Mouse (Mus musculus) embryonic facial prominence, embryonic 12.5 days (tissue): Measurements from ENCODE around the gene Alx3. TPM values are rescaled to one million over a fixed set of nuclear protein-coding genes. Genes with fewer than 3 reads are reported as not detected.

Experiments used
- ATAC-seq: fragments of 200-750 bp; cut with Nextera tagmentation; 2 replicates; pipeline ENCODE4 v1.8.0; 2017; ENCODE audit not compliant: insufficient number of reproducible peaks, insufficient read depth, low FRiP score, low TSS enrichment
- H3K27ac ChIP-seq: fragments of 300-500 bp; sonication (generic); 2 replicates; pipeline ENCODE4 v1.5.1; 2016; ENCODE audit warnings: mild to moderate bottlenecking
- H3K27me3 ChIP-seq: fragments of 300-500 bp; sonication (generic); 2 replicates; pipeline ENCODE4 v1.6.1; 2016; ENCODE audit warnings: mild to moderate bottlenecking, moderate library complexity
- H3K36me3 ChIP-seq: fragments of 300-500 bp; sonication (generic); 2 replicates; pipeline ENCODE4 v1.6.1; 2016; ENCODE audit warnings: mild to moderate bottlenecking
- H3K4me1 ChIP-seq: fragments of 300-500 bp; sonication (generic); 2 replicates; pipeline ENCODE4 v1.6.1; 2016
- H3K4me2 ChIP-seq: fragments of 300-500 bp; sonication (generic); replicated peaks from 2 replicates; pipeline ENCODE4 v1.6.1; 2016; ENCODE audit warnings: mild to moderate bottlenecking, moderate library complexity
- H3K4me3 ChIP-seq: fragments of 300-500 bp; sonication (generic); 2 replicates; pipeline ENCODE4 v1.5.1; 2016; ENCODE audit warnings: mild to moderate bottlenecking
- H3K9ac ChIP-seq: fragments of 300-500 bp; sonication (generic); 2 replicates; pipeline ENCODE4 v1.6.1; 2016; ENCODE audit warnings: mild to moderate bottlenecking, moderate library complexity
- H3K9me3 ChIP-seq: fragments of 300-500 bp; sonication (generic); 2 replicates; pipeline ENCODE4 v1.6.1; 2016; ENCODE audit warnings: mild to moderate bottlenecking, moderate library complexity
- WGBS: fragments of 180-500 bp; shearing (Covaris S2); methylation state at CpG from one replicate; pipeline ENCODE4 v1.1.7; 2016; 5-methylcytosine and 5-hydroxymethylcytosine counted together
- polyA plus RNA-seq: library from polyadenylated mRNA; unstranded; fragments of >200 nt; fragmentation: Nextera tagmentation; extraction: Ambion mirVana; gene quantifications from 2 replicates; pipeline ENCODE4 v1.2.1, GENCODE M21; 2016

Gene Alx3
- polyA plus RNA-seq, 1 experiment from 2014 or later, result 40.5 TPM

DNA sequence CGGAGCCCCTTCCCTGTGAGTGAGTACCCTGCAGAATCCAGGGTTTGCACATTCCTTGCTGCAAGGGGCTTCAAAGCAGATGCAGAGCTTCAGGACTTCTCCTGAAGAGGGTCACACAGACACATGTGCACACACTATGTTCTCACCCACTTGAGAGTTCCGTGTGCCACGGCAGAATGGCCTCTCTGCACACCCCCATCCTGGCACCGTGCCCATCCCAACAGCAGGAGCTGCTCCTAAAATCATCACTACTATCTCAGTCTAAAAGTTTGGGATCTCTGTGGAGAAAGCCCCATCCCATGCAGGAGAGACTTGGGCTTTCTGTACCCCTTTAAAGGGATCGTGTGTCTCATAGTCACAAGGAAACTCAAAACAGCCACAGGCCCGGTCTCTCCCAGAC, 8.3 kb upstream of the Alx3 start:
- H3K4me3 ChIP-seq, result no peak overlapping the region
- no peaks in the 10 kb centered on the region for H3K9me3 ChIP-seq
- 0 out of 2 replicates have a peak overlapping the region, but pooled peaks have one; percentile 2 for H3K27ac ChIP-seq
- H3K9ac ChIP-seq, result no peak overlapping the region
- ATAC-seq, result no peak
- no peaks in the 10 kb centered on the region for H3K36me3 ChIP-seq
- no peak overlapping the region for H3K4me2 ChIP-seq
- peaks cover 69% of the 10 kb centered on the region for H3K27me3 ChIP-seq
- peaks cover 18% of the 10 kb centered on the region; the same call in 1 of the 2 replicates for H3K4me1 ChIP-seq
- 58% methylated on average over 6 of the region's 6 CpGs for WGBS

DNA sequence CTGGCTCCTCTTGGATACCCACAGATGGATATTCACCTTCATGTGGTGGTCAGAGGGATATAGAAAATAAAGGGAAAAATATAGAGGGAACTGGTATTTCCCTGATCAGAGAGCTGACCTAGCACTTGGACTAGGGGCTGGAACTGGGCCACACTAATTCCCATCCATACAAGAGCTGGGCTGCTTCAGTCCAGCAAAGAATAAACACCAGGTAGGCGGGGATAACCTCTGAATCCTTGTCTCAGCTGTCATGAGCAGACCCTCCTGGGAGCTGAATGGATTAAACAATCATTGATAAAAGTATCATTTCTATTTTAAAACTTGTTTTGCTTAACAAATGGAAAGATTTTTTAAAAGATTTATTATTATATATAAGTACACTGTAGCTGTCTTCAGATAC, 3.2 kb upstream of the Alx3 start:
- Histone ChIP-seq H3K4me2 (no peak overlapping the region), H3K27ac (no peak overlapping the region), H3K4me3 (no peak overlapping the region), H3K27me3 (peaks cover 56% of the 10 kb centered on the region), H3K36me3 (no peaks in the 10 kb centered on the region), H3K9me3 (no peaks in the 10 kb centered on the region), H3K4me1 (peaks cover 14% of the 10 kb centered on the region; the same call in 1 of the 2 replicates), H3K9ac (no peak overlapping the region)
- 69% methylated on average over 1 of the region's 1 CpGs for WGBS
- no peak for ATAC-seq

DNA sequence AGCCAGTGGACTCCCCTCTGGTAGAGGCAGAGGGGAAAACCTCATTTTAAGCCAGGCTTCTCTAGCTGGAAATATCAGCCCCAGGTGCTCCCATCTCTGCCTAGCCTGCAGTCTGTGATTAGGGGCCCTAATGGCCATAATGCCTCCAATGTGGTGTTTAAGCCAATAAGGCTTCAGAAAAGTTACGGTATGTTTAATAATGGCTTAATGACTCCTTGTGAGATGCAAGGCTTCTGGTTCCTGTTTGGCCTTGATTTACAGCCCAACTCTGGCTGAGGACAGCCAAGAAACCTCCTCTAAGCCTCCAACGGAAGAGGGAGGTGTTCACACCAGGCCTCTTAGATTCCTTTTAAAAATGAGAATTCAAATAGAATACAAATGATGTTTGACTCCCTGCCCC, 1.2 kb upstream of the Alx3 start:
- H3K9ac ChIP-seq, result no peak overlapping the region
- H3K4me3 ChIP-seq, result no peak overlapping the region
- H3K4me2 ChIP-seq, result peak overlapping the region; percentile 77
- H3K36me3 ChIP-seq, result no peaks in the 10 kb centered on the region
- peaks cover 14% of the 10 kb centered on the region; the same call in 1 of the 2 replicates for H3K4me1 ChIP-seq
- no peak for ATAC-seq
- 24% methylated on average over 2 of the region's 2 CpGs for WGBS
- H3K27ac ChIP-seq, result no peak overlapping the region
- H3K9me3 ChIP-seq, result no peaks in the 10 kb centered on the region
- H3K27me3 ChIP-seq, result peaks cover 53% of the 10 kb centered on the region

DNA sequence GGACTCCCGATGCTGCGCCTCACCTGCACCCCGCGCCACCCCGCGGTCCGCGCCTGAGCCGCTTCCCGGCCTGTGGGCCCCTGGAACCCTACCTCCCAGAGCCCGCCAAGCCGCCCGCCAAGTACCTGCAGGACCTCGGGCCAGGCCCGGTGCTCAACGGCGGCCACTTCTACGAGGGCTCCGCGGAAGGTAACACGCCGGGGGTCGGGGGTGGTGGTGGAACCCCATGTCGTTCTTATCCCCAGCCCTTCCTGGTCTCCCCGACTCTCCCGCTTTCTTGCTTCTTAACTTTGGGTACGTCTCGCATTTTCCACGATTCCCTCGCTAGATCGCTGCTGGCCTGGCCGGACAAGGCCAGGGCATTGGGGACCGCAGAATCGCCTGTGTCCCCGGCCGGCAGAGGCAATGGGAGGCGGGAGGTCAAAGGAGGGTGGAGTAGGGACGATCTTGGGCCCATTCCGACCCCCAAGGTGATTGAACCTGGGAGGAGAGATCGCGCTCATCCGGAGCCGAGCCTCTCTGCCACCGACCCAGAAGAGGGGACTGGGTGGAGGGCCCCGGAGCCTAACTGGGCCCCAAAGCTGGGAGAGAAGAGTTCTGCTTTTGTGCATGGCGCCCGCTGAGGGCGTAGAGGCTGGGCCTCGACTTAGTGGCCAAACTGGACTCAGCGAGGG, 570 bp downstream of the Alx3 start:
- H3K4me2 ChIP-seq, result peak overlapping the region; percentile 77
- no peaks in the 10 kb centered on the region for H3K9me3 ChIP-seq
- H3K9ac ChIP-seq, result peak overlapping the region; percentile 84
- no peaks in the 10 kb centered on the region for H3K36me3 ChIP-seq
- WGBS, result under 1% methylated on average over 48 of the region's 50 CpGs
- H3K27ac ChIP-seq, result peak overlapping the region; percentile 90
- H3K4me3 ChIP-seq, result peak overlapping the region; percentile 58
- no peak for ATAC-seq
- peaks cover 20% of the 10 kb centered on the region for H3K4me1 ChIP-seq
- peaks cover 64% of the 10 kb centered on the region for H3K27me3 ChIP-seq

DNA sequence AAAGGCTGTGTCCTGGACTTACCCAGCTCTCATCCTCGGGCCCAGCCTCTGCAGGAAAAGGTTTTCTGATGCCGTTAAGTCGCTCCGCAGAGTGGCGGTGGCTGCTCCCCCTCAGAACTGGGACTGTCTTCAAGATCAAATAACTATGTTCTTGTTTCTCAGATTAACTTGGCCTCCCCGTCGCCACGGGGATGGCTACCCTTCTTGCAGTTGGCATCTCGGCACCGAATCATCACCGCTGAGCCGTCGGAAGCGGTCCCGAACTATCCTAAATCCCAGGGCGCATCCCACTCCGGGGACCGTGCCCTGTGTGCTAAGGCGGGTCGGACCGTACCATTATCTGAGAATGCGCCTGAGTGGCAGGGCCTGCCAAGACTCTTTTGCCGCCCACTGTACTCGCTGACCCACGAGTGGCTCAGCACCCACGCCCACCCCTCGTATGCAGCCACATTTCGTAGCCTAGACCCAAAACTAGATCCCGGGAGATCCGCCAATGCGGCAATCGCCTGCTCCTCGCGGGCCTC, 1.2 kb downstream of the Alx3 start:
- Histone ChIP-seq H3K27ac (peak overlapping the region; percentile 90), H3K4me1 (peaks cover 26% of the 10 kb centered on the region), H3K27me3 (peaks cover 68% of the 10 kb centered on the region), H3K9me3 (no peaks in the 10 kb centered on the region), H3K36me3 (no peaks in the 10 kb centered on the region), H3K9ac (peak overlapping the region; percentile 84), H3K4me2 (peak overlapping the region; percentile 77), H3K4me3 (peak overlapping the region; percentile 58)
- under 1% methylated on average over 34 of the region's 34 CpGs for WGBS
- no peak for ATAC-seq

DNA sequence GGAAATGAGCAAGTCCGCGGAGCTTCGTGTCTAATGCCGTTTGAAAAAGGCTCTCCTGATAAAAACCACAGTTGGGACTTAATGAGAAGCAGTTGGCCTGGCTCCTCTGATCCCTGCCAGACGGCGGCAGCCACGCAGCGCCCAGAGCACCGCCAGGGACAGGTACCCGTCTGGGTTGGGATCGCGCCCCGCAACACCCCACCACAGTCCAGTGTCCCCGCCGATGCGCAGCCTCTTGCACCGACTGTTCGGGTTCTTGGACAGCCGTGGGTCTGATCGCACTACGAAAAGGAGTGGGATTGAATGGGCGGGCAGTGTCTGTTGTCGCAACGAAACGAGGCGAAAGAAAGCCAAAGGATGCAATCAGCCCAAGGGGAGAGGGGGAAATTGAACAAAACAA, 1.7 kb downstream of the Alx3 start:
- H3K27ac ChIP-seq, result peak overlapping the region; percentile 90
- WGBS, result under 1% methylated on average over 26 of the region's 26 CpGs
- H3K36me3 ChIP-seq, result no peaks in the 10 kb centered on the region
- peak overlapping the region; percentile 58 for H3K4me3 ChIP-seq
- peaks cover 73% of the 10 kb centered on the region for H3K27me3 ChIP-seq
- peak overlapping the region; percentile 77 for H3K4me2 ChIP-seq
- no peak for ATAC-seq
- peaks cover 27% of the 10 kb centered on the region for H3K4me1 ChIP-seq
- H3K9me3 ChIP-seq, result no peaks in the 10 kb centered on the region
- H3K9ac ChIP-seq, result peak overlapping the region; percentile 84

DNA sequence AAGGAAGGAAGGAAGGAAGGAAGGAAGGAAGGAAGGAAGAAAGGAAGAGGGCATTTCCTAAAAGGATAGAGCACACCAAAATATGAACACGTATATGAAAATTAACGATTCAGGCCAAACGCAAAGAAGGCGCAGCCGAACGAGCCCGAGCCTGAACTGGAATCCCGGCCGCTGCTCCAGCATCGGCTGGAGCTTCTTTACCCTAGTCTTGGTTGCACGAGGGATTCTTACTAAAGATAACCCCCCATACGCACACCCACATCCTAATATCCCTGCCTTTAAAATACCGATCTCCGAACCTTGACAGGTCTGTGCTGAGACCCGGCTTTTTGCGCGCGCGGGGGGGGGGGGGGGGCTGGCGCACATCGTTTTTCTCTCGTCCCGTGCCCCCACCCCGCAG, 2.3 kb downstream of the Alx3 start:
- no peaks in the 10 kb centered on the region for H3K36me3 ChIP-seq
- peak overlapping the region; percentile 35 for H3K9ac ChIP-seq
- no peaks in the 10 kb centered on the region for H3K9me3 ChIP-seq
- H3K4me1 ChIP-seq, result peaks cover 27% of the 10 kb centered on the region
- peak overlapping the region; percentile 77 for H3K4me2 ChIP-seq
- 3% methylated on average over 24 of the region's 24 CpGs for WGBS
- H3K4me3 ChIP-seq, result peak overlapping the region; percentile 58
- H3K27me3 ChIP-seq, result peaks cover 73% of the 10 kb centered on the region
- H3K27ac ChIP-seq, result 0 out of 2 replicates have a peak overlapping the region, but pooled peaks have one; percentile 90
- no peak for ATAC-seq

DNA sequence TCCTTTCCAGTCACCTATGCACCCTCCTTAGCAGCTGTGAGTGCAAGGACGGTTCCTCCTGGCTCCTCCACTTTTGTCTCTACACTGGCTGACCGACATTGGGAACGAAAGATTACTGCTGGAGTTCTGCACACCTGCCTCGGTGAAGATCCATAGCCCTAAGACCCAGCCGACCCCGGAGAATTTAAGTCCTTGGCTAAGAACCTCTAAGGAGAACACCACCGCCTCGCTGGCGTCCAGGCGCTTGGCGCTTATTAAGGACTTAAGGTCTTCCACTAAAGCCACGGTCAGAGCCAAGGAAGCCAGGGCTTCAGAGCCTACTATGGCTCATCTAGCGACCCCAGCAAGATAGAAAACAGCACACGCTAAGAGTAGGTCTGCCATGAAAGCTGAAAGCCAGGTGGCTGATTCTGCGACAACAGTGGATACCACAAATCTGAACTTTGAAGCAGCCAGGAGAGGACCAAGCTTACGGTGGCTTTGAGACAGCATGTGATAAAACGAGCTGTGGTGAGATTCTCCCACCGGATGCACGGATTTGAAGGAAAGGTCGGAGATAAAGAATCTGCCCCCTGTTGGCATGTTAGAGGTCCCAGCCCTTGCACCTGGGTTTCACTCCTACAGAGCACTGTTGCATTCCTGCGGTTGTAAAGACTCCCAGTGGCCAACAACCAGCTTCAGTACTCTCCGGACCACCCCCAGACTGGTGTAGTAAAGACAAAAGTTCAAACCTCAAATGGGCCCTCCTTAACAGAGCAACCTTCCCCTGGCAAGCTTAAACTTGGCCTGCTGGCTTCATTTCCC, 3.0 kb downstream of the Alx3 start:
- H3K4me2 ChIP-seq, result peak overlapping the region; percentile 77
- H3K9me3 ChIP-seq, result no peaks in the 10 kb centered on the region
- peaks cover 27% of the 10 kb centered on the region for H3K4me1 ChIP-seq
- 5% methylated on average over 22 of the region's 22 CpGs for WGBS
- H3K27ac ChIP-seq, result 0 out of 2 replicates have a peak overlapping the region, but pooled peaks have one; percentile 0
- H3K4me3 ChIP-seq, result peak overlapping the region; percentile 58
- peak overlapping the region; percentile 35 for H3K9ac ChIP-seq
- no peaks in the 10 kb centered on the region for H3K36me3 ChIP-seq
- no peak for ATAC-seq
- H3K27me3 ChIP-seq, result peaks cover 77% of the 10 kb centered on the region

DNA sequence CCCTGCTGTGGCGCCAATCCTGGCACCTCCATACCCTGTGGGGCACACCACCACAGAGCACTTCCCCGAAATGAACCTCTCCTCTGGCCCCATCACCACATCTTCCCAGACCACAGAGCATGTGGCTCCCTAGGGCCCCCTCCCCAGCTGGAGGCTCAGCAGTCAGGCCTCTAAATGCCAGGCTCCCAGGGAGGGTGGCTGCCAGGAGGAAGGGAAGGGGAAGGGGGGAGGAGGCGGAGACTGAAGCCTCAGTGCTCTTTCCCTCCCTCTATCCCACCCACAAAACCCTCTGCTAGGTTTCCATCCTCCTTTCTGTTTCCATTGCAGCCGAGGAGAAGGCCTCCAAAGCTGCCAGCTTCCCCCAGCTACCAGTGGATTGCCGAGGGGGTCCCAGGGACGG, 5.3 kb downstream of the Alx3 start:
- Histone ChIP-seq H3K4me1 (peaks cover 19% of the 10 kb centered on the region), H3K4me3 (no peak overlapping the region), H3K36me3 (no peaks in the 10 kb centered on the region), H3K9me3 (no peaks in the 10 kb centered on the region), H3K9ac (no peak overlapping the region), H3K27ac (no peak overlapping the region), H3K4me2 (peak overlapping the region; percentile 18; the same call in 1 of the 2 replicates), H3K27me3 (peaks cover 59% of the 10 kb centered on the region)
- WGBS, result 46% methylated on average over 6 of the region's 6 CpGs
- ATAC-seq, result no peak; the same call in 1 of the 2 replicates

DNA sequence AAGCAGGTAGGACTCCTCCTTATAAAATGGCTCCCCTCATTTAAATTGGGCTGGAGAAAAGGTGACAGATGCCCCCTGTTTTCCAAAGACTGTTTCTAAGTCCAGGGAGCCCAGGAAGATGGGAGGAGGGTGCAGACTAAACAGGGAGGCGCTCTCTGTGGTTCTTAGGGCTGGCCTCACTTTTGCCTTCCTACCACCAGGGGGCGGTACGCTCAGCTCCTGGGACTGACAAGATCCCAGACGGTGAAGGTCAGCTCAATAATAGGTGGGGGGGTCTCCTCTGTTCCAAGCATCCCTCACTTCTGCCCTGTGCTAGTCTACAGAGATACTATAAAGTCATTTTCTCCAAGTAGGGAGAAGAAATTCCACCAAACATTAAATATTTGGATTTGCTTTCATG, 10.5 kb downstream of the Alx3 start:
- WGBS, result 11% methylated on average over 4 of the region's 4 CpGs
- Histone ChIP-seq H3K4me1 (peaks cover 11% of the 10 kb centered on the region; the same call in 1 of the 2 replicates), H3K9ac (no peak overlapping the region), H3K27ac (no peak overlapping the region), H3K4me3 (no peak overlapping the region), H3K9me3 (no peaks in the 10 kb centered on the region), H3K4me2 (no peak overlapping the region), H3K27me3 (peaks cover 15% of the 10 kb centered on the region), H3K36me3 (no peaks in the 10 kb centered on the region)
- no peak for ATAC-seq

DNA sequence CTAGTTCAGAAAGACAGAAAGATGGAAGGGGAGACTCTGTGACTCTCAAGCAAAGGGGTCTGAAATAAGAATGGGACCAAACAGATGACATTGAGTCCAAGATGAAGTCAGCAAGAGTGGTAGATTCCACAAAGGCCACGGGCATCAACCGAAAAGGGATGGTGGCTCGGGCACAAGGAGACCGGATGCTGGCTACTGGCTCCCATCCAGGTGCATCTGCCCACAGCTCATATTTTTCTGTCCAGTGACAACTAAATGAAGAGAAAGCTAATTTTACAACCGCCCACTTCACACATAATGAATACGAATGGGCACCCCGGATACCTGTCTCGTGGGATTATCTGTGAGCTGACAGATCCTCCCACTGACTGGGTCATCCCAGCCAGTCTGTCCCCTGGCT, 12.4 kb downstream of the Alx3 start:
- Histone ChIP-seq H3K4me3 (no peak overlapping the region), H3K4me1 (0 out of 2 replicates have a peak, but pooled peaks cover 4% of the 10 kb centered on the region), H3K9me3 (no peaks in the 10 kb centered on the region), H3K27ac (no peak overlapping the region), H3K36me3 (peaks cover 9% of the 10 kb centered on the region), H3K27me3 (0 out of 2 replicates have a peak, but pooled peaks cover 3% of the 10 kb centered on the region), H3K9ac (no peak overlapping the region), H3K4me2 (no peak overlapping the region)
- no peak for ATAC-seq
- 74% methylated on average over 8 of the region's 8 CpGs for WGBS
